Mouse (Mus musculus) erythroblast, embryonic 14.5 days (primary cell): ENCODE measurements around the gene Myo1d.

Source experiments
- GATA1 ChIP-seq: IDR thresholded peaks from 2 replicates; pipeline ENCODE4 v1.6.1; 2012; ENCODE audit warnings: low read length, inconsistent platforms, mixed read lengths
- TAL1 ChIP-seq: IDR thresholded peaks from 3 replicates; pipeline ENCODE4 v1.6.1; 2012; ENCODE audit warnings: low read length, inconsistent platforms, mixed read lengths

- TF ChIP-seq GATA1 (no peak), TAL1 (no peak)
Observed at GRCm38 (mm10) chr11:80585211-80585610, 194.6 kb downstream of the Myo1d start.
